Mouse (Mus musculus) gonadal fat pad, adult 2 months (tissue): ENCODE results near the gene Taf15. TPM values are rescaled to one million over a fixed set of nuclear protein-coding genes. Genes with fewer than 3 reads are reported as not detected.

Experiments used
- DNase-seq: peaks from one replicate; pipeline ENCODE4 v3.0.0-alpha.2; 2012; ENCODE audit warnings: low read depth
- polyA plus RNA-seq: library from polyadenylated mRNA; depleted of rRNA; stranded (reverse); fragments of >200 nt; gene quantifications from 2 replicates; pipeline ENCODE4 v1.2.3, GENCODE M21; 2012

Gene Taf15
- polyA plus RNA-seq, 1 experiment: 9.0 TPM

DNA sequence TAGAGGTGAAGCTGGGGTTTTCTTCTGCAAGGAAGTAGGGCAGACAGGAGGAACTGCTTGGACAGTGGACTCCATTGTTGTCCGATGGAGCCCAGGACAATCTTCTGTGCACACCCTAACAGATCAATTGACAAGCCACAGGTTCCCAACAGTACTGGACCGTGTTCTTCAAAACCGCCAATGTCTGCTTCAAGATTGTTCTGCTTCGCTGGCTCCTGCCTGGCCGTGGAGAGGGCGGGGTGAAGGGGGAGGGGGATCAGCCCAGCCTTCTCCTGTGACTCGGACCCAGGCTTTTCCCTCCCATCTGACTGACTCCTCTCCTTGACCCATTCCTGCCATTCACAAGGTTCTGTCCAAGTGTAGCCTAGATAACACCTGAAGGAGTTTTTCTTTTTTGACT, 15.6 kb upstream of the Taf15 start:
- no peak for DNase-seq

DNA sequence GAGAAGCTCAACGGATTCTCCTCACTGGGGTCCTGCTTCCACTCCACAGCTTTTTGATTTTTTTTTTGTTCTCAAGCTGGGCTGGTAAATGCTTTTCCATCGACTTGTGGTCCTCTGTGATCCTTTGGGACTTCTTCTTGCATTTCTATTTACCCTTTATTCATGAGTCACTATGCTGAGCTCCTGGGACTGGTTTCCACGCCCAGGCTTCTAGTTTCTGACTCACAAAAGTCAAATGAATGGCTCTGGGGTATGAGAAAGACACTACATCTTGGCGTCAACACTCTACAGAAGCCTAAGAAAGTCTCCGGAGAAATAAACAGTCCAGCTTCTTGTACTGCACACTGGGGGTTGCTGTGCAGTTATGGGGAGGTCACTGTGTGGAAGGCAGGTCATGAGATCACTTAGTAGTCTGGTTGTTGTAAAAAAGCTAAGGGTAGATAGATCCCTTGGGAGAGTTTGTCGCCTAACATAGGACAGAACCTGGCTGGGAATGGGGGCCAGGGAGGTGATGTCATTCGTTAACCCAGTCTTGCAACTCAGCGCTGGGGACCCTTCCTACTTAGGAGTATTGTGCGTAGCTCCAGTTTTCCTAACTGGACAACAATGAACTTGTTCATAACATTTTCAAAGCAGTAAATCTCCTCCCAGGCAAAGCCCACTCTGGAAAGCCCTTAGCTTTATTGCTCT, 14.8 kb upstream of the Taf15 start:
- no peak for DNase-seq

DNA sequence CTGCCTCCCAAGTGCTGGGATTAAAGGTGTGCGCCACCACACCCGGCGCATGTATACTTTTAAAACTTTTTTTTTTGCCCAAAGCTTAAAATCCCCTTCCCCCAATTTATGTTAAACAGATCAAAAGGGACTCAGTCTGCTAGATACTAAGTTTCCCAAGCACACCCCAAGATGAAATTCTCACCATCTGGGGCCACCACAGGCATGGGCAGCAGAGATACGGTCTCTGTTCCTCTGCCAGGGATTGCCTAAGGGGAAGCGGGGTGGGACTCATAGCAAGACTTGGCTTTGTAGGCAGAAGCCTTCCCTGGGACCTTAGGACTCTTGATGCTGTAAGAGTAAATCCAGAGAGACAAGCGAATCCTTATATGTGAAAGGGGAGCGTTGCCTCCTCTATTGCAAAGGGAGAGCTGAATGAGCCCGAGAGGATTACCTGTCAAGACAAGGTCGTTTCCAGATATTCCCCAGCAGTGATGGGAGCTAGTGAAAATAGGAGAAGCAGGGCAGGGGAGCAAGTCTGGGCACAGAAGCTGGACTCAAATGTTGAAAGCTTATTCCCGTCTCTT, 11.3 kb upstream of the Taf15 start:
- DNase-seq: no peak

DNA sequence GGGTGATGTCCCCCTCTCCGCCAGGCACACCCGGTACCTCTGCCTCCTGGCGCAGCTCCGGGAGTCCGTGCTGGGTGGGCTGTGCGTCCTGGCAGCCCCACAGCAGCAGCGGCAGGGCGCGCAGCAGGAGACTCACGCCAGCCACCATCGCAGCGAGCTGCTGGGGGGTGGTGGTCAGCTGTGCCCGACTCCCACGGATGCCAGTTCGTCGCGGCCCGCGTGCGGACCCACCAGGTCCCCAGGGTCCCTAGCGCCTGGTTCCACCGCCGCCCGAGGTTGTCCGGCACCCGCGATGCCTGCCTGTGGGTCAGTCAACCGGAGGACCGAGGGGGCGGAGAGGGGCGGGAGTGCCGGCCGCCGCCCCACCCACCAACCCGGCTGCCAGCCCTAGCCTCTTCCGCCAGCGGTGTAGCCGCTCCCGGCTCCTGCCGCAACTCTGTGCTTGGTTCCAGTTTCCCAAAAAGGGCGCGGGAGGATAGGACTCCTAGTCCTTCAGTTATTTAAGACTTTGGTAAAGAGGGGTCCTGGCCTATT, 10.1 kb upstream of the Taf15 start, which contains the start of gene Mmp28:
Mmp28 (minus strand) TSS at position 361 of the 534 bp plus-strand sequence.
- no peak for DNase-seq

DNA sequence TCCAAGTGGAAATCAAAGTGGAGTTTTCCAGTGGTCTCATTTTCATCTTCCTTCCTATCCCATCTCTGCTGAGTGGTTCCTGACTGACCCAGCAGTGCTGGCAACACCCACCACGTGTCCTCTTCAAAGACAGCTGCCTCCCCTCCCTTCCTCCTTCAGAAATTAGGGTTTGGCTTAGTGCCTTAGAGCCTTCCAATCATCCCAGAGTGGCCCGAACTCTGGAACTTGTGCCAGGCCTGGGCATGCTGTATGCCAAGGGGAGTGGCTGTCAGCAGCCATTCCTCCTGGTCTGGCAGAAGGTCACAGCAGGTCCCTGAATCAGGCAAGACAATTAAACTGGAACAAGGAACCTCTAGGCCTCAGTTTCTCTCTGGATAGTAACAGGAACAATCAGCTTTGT, 6.9 kb upstream of the Taf15 start:
- no peak for DNase-seq

DNA sequence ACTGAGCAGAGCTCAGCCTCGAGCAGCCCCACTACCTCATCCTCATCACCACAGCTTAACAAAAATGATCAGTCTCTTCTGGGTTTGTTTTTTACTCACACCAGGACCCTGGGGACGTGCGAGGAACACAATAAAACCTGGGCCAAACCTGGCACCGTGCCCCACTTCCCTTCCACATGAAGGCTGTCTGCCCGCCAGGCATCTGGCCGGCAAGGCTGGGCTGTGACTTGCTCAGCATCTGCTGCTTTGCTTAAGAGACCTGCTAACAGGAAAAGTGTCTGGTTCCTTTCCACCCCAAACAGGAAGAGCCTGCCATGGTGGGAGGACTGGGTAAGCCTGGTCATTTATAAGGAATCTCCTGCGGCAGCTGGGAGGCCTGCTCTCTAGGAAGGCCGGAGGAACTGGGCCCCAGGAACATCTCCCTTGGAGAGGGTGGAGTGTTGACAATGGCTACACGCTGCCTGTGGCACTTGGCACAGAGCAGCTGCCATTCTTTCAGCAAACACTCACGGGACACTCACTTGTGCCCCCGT, 5.7 kb upstream of the Taf15 start:
- DNase-seq: no peak

DNA sequence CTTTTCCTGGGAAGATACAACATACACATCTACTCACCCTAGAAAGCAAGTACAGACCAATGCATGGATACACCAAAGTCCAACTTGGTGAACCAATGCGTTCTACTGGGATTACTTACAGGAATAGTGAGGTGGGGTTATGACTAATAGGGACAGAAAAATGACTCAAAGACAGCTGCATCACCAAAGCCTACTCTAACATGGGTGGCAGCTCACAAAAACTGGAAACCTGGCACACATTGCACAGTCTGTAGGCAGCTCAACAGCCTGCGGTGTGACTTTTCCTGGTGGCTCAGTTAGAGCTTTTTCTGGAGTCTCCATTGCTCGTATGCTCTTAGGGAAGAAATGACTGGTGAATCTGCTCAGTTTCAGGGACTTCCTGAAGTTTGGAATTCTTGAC, 4.1 kb upstream of the Taf15 start:
- no peak for DNase-seq

DNA sequence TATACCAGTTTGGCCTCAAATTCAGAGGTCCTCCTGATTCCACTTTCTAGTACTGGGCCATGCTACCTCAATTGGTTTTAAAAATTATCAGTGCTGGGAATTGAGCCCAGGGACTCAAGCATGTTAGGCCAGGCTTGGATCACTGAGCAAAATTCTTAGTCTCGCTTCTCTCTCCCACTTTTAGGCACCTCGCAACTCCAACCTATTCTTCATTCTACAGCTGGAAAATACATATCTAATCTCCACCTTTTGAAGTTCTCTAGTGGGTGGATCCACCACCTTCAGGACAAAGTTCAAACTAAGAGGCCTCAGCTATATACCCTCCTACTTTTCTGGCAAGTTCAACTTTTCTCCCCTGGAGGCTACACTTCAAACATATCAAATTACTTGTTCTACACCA, 1.1 kb upstream of the Taf15 start:
- DNase-seq: no peak

DNA sequence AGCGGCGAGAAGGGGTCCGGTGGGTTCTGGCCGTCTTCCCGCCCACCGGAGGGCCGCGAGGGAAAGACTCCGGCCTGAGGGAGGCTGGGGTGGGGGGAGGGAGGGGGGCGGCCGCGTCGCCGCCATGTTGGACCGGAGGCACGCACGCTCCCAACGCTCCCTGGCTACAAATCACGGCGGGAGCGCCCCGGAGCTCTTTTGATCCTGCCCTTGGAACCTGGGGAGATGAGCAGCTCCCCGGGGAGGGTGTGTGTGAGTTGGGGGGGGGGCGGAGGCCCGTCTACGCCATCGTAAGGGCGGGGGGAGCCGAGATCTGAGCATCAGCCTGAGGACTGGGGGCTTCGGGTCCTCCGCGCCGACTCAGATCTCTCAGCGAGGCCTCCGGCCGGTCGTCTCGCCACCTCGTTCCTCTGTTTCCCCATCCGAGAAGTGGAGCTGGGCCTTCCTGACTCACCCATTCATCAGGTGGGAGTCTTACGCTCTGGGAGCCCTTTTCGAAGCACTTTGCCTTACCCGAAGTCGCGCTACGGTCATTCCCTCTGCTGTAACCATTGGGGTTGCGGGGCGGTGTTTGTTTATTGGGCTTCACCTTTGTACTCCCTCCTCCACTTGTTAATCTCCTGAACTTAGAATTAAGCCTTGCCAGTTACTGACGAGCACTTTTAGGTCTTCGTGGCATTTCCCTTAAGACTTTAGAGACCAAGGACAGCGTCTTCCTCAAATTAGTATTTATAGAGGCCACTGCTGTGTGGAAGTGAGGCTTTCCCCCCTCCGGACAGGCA, 540 bp downstream of the Taf15 start:
- no peak for DNase-seq

DNA sequence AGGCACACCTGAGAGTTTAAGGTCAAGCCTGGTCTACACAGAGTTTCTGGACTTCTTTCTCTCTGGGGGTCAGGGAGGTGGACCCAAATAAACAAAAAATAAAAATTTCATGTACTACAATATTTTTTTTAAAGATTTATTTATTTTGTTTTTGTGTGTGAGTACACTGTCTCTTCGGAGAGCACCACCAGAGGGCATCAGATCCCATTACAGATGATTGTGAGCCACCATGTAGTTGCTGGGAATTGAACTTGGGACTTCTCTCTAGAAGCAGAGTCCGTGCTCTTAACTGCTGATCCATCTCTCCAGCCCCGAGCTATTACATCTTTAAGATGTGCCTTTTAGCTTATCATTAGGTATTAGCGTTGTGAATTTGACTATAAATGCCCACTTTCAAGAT, 18.6 kb downstream of the Taf15 start:
- DNase-seq: no peak

DNA sequence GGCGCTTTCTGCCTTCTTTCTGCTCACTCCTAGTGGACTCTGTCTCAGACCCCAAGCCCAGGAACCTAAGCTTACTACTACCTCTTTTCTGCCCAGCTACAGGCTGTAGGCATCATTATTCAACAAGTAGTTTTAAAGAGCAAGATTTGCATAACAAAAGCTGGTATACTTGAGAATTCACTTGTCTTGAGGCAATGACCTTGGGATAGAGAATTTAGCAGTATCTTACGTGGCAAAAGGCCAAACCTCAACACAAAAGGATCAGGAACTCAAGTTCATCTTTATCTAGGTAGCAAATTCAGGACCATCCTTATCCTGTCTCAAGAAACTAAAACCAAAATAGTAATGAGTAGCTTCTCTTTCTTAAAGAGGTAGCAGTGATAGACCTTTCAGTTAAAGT, 22.7 kb downstream of the Taf15 start:
- DNase-seq: no peak

DNA sequence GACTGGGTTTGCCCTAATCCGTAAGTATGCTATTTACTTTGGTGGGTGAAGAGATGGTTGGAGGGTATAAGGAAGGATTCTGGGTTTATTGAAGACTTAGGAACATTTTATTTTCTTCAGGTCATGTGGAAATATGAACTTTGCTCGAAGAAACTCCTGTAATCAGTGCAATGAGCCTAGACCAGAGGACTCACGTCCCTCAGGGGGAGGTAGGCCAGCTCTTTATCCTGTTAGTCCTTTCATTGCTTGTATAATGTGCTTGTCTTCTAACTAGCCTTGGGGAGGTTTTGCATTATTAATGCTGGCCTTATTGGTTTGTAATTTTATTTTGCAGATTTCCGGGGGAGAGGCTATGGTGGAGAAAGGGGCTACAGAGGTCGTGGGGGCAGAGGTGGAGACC, 31.4 kb downstream of the Taf15 start:
- no peak for DNase-seq

DNA sequence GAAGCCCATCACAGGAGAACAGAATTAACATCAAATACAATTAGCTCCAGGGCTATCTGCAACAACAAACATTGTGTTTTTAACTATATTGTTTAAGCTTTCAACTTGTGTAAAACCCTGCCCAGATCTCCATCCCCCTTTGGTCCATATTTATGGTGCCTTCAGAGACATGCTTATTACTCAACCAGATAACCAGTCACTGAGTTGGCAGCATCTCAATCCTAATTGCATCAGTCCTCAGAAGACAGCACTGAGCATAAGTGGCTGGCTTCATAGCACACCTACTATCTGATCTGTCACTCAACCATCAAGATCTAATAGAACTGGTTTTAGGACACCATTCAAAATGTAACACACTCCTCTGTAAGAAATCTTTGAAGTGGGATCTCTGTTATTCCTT, 36.6 kb downstream of the Taf15 start:
- DNase-seq: peak; percentile 14

DNA sequence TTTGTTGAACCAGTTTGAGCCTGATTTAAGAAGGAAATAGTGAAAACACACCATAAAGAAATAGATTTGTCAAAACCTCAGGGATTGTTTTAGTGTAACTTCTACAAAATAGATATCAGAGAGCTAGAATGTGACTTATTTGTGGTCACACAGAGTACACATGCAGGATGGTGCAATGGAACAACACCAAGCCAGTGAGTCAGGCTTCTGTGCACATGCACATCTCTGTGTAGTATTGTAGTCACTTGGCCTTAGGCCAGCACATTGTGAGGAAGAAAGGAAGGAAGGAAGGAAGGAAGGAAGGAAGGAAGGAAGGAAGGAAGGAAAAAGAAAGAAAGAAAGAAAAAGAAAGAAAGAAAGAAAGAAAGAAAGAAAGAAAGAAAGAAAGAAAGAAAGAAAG, 44.3 kb downstream of the Taf15 start:
- no peak for DNase-seq

DNA sequence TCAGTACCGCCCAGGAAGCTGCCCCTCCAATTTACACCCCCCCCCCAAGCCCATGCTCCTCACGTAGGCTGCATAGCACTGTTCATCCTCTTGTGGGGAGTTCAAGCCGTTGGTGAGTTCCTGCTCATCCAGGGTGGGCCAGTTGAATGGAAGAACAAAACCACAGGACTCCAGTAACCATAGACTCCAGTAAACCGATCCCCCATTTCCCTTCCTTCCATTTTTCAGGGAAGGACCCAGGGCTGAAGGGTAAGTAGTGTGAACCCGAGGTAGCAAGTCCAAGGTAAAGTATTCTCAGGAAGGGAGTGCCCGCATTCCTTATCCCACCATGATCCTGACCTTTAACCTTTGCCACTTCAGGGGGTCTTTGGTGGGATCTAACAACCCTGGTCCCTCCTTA, 45.5 kb downstream of the Taf15 start:
- DNase-seq: no peak

DNA sequence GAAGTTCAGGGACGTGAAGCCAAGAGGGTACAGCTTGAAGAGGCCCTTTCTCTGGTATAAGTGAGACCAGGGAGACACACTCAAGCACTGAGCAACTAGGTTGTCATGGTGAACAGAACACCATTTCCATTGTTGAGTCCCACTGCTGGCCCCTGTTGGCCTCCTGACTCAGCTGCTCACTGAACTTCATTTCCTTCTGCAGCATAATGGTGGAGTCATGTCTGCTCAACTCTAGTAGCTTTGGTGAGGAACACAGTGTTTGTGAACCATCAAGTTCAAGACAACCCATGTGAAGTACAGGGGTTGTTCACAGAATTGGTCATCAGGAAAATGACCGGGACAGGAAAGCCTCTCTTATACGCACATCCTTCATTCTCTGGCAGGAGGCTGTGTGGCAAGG, 49.2 kb downstream of the Taf15 start, which contains the start of gene Heatr9:
Heatr9 (minus strand) TSS at position 101 of the 400 bp plus-strand sequence.
- DNase-seq: no peak

DNA sequence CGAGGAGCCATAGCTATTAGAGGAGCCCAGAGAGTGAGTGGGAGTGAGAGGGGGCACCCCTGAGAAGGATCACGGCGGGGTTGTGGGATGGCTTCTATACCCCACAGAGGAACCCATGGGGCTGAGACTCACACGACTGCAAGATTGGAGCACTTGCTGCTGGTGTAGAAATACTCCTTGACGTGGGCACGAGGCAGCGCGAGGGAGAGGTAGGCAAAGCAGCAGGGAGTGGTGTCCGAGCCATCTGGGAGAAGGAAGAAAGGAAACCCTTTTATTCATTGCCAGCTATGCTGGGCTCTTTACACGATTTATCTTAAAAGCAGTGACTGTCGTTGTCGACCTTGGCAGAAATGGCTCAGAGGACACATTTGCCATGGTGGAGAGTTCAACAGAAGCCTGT, 56.1 kb downstream of the Taf15 start:
- DNase-seq: no peak

DNA sequence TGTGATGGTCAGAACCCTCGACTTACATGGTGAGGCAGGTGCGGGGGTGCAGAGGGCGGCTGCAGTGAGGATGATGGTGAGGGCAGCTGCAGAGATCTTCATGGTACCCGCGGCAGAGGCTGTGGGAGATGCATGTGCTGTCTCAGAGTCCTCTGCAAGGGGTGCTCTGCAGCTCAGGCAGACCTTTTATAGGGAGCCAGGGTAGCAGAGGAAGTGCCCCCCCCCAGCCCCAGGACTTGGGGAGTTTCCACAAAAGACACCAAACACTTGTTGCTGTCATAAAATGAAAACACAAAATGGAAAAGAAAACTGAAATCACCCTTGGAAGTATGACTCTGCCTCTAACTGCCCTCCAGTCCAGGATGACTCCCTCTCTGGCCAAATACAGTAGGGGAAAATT, 57.5 kb downstream of the Taf15 start, which contains the start of gene Ccl5:
Ccl5 (minus strand) TSS at position 159 of the 400 bp plus-strand sequence.
- no peak for DNase-seq

DNA sequence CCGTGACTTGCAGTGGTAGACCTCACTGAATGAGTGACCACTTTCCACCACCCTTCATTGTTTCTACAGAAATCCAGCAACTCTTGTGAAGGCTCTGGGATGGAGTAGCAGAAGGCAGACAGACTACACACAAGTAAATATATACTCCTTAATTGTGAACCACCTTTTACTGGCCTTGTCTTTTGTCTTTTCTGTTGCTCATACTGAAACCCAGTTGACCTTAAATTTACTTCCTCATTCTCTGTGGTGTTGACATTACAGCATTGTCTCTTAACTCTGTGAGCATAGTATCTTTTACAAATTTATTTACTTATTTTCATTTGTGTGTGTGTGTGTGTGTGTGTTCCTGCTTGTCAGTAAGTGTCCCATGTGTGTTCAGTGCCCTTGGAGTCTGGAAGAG, 60.3 kb downstream of the Taf15 start:
- no peak for DNase-seq

DNA sequence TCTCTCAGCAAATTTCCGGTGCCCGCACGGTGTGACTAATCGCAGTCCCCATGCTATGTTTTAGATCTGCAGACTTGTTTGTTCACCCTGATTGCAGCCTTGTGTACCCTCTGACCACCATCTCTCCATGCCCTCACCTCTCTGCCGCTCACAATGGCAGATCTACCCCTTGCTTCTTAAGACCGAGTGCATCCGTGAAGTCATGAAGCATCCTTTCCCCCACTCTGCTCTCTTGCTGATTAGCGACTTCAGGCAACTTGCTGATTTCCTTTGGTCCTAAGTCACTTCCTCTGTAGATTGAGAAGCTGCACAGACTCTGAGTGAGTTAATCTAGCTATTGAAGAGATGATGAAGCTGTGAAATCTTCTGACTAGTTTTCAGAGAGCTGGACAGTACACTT, 61.3 kb downstream of the Taf15 start:
- DNase-seq: no peak

DNA sequence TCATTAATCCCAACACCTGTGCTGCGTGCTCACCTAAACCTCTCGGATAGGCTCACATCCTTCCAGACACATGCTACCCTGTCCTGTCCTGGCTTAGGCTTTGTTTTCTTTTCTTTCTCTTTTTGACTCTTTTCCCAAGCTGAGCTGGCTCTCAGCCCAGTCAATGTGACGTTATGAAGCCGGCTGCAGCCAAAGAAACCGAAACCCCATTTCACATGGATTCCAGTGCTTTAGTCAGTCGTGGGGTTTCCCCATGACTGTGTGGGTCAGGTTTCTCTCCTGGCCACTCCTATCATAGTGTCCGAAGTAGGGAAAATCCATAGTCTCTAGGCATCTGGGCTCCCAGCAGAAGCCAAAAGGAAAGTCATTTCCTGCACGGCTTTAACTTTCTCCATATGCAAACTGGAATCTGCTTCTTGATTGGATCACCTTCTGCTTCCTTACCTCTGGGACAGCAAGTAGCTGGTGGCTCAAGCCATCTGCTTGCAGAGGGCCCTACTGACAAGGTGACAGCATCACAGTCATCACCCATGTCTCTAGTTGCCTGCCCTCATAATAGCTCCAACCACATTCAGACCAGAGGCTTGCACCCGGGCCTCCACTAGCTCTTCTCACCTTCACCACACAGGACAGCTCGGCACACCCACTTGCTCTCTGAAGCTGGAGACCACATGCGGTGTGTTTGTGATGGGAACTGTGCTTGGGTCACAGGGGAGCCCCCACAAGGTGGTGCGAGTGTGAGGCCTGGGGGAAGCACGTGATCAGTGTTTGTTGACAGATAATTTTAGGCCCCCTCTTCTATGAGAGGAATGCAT, 61.9 kb downstream of the Taf15 start:
- DNase-seq: peak; percentile 12

DNA sequence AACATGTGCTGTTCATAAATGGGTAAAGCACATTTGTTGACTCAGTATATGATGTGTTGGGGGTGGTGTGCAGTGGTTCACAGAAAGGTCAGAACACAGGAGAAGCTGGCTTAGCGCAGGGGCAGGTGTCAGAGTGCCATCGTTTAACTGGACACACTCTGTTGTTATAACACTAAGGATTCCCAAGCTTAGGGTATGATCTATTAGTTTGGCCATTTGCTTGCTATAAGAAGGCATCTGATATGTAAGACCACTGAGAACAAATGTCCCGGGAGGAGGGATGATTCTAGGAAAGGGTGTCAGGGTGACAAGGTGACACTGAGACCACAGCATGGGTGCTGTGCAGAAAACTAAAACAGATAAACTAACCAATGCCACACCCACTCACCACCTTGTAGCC, 63.9 kb downstream of the Taf15 start:
- DNase-seq: no peak
